Mouse (Mus musculus): ENCODE results near the gene Ccl26. TPM values are rescaled to one million over a fixed set of nuclear protein-coding genes. Genes with fewer than 3 reads are reported as not detected.

Gene Ccl26
- polyA plus RNA-seq, 1 experiment from 2014 or later: not detected

GRCm38 (mm10) chr5:135550910-135551309 is 12.5 kb downstream of the Ccl26 start:
- no peaks in the 10 kb centered on the region for H3K9me3 ChIP-seq (ENCODE audit: control insufficient read depth, low read length)
- 35% methylated on average over 3 of the region's 3 CpGs for WGBS
- H3K27ac ChIP-seq (ENCODE audit: low read depth, low read length): no peak overlapping the region
- no peak overlapping the region for H3K4me2 ChIP-seq (replicated peaks; ENCODE audit: low read depth, low read length)
- no peak for ATAC-seq (ENCODE audit: low FRiP score, low TSS enrichment)
- no peak overlapping the region for H3K9ac ChIP-seq (ENCODE audit: low read depth, low read length)
- H3K4me1 ChIP-seq (ENCODE audit: control insufficient read depth, insufficient read depth, low read length): 0 out of 2 replicates have a peak, but pooled peaks cover 2% of the 10 kb centered on the region
- H3K27me3 ChIP-seq (ENCODE audit: control insufficient read depth, insufficient read depth, low read length): no peaks in the 10 kb centered on the region
- H3K4me3 ChIP-seq (ENCODE audit: low read length): no peak overlapping the region
- H3K36me3 ChIP-seq (ENCODE audit: control insufficient read depth, insufficient read depth, low read length): no peaks in the 10 kb centered on the region

GRCm38 (mm10) chr5:135547990-135548389 is 15.4 kb downstream of the Ccl26 start:
- H3K9ac ChIP-seq (ENCODE audit: low read depth, low read length): no peak overlapping the region
- no peak overlapping the region for H3K4me2 ChIP-seq (replicated peaks; ENCODE audit: low read depth, low read length)
- no peaks in the 10 kb centered on the region for H3K9me3 ChIP-seq (ENCODE audit: control insufficient read depth, low read length)
- H3K36me3 ChIP-seq (ENCODE audit: control insufficient read depth, insufficient read depth, low read length): no peaks in the 10 kb centered on the region
- H3K27ac ChIP-seq (ENCODE audit: low read depth, low read length): no peak overlapping the region
- 64% methylated on average over 2 of the region's 2 CpGs for WGBS
- no peak for ATAC-seq (ENCODE audit: low FRiP score, low TSS enrichment)
- H3K4me1 ChIP-seq (ENCODE audit: control insufficient read depth, insufficient read depth, low read length): peaks cover 9% of the 10 kb centered on the region; the same call in 1 of the 2 replicates
- no peaks in the 10 kb centered on the region for H3K27me3 ChIP-seq (ENCODE audit: control insufficient read depth, insufficient read depth, low read length)
- no peak overlapping the region for H3K4me3 ChIP-seq (ENCODE audit: low read length)

GRCm38 (mm10) chr5:135544865-135545797 is 18.2 kb downstream of the Ccl26 start, which contains the start of gene Hip1:
Gene Hip1, minus strand, starts transcription at chr5:135545120.
- H3K4me1 ChIP-seq (ENCODE audit: control insufficient read depth, insufficient read depth, low read length): peaks cover 9% of the 10 kb centered on the region; the same call in 1 of the 2 replicates
- no peaks in the 10 kb centered on the region for H3K27me3 ChIP-seq (ENCODE audit: control insufficient read depth, insufficient read depth, low read length)
- H3K9me3 ChIP-seq (ENCODE audit: control insufficient read depth, low read length): no peaks in the 10 kb centered on the region
- peak within 1 kb of the TSS; percentile 82 for H3K4me3 ChIP-seq (ENCODE audit: low read length)
- H3K9ac ChIP-seq (ENCODE audit: low read depth, low read length): peak within 1 kb of the TSS; percentile 68
- ATAC-seq (ENCODE audit: low FRiP score, low TSS enrichment): peak; percentile 99
- peak within 1 kb of the TSS; percentile 94 for H3K4me2 ChIP-seq (replicated peaks; ENCODE audit: low read depth, low read length)
- H3K27ac ChIP-seq (ENCODE audit: low read depth, low read length): no peak within 1 kb of the TSS; the same call in 1 of the 2 replicates
- H3K36me3 ChIP-seq (ENCODE audit: control insufficient read depth, insufficient read depth, low read length): no peaks in the 10 kb centered on the region
- WGBS: under 1% methylated on average over 46 of the region's 46 CpGs

GRCm38 (mm10) chr5:135544032-135544558 is 19.3 kb downstream of the Ccl26 start:
- H3K27ac ChIP-seq (ENCODE audit: low read depth, low read length): no peak overlapping the region
- H3K4me1 ChIP-seq (ENCODE audit: control insufficient read depth, insufficient read depth, low read length): peaks cover 9% of the 10 kb centered on the region; the same call in 1 of the 2 replicates
- 6% methylated on average over 15 of the region's 15 CpGs for WGBS
- H3K9me3 ChIP-seq (ENCODE audit: control insufficient read depth, low read length): no peaks in the 10 kb centered on the region
- no peaks in the 10 kb centered on the region for H3K36me3 ChIP-seq (ENCODE audit: control insufficient read depth, insufficient read depth, low read length)
- peak overlapping the region; percentile 82 for H3K4me3 ChIP-seq (ENCODE audit: low read length)
- ATAC-seq (ENCODE audit: low FRiP score, low TSS enrichment): no peak
- peak overlapping the region; percentile 94 for H3K4me2 ChIP-seq (replicated peaks; ENCODE audit: low read depth, low read length)
- peak overlapping the region; percentile 68 for H3K9ac ChIP-seq (ENCODE audit: low read depth, low read length)
- no peaks in the 10 kb centered on the region for H3K27me3 ChIP-seq (ENCODE audit: control insufficient read depth, insufficient read depth, low read length)

GRCm38 (mm10) chr5:135537794-135538214 is 25.6 kb downstream of the Ccl26 start:
- ATAC-seq (ENCODE audit: low FRiP score, low TSS enrichment): no peak

GRCm38 (mm10) chr5:135537326-135537725 is 26.0 kb downstream of the Ccl26 start:
- WGBS: 71% methylated on average over 4 of the region's 4 CpGs
- Histone ChIP-seq H3K9ac (ENCODE audit: low read depth, low read length) (no peak overlapping the region), H3K9me3 (ENCODE audit: control insufficient read depth, low read length) (no peaks in the 10 kb centered on the region), H3K36me3 (ENCODE audit: control insufficient read depth, insufficient read depth, low read length) (no peaks in the 10 kb centered on the region), H3K27me3 (ENCODE audit: control insufficient read depth, insufficient read depth, low read length) (no peaks in the 10 kb centered on the region), H3K27ac (ENCODE audit: low read depth, low read length) (no peak overlapping the region), H3K4me3 (ENCODE audit: low read length) (no peak overlapping the region), H3K4me2 (replicated peaks; ENCODE audit: low read depth, low read length) (no peak overlapping the region), H3K4me1 (ENCODE audit: control insufficient read depth, insufficient read depth, low read length) (0 out of 2 replicates have a peak, but pooled peaks cover 6% of the 10 kb centered on the region)
- ATAC-seq (ENCODE audit: low FRiP score, low TSS enrichment): no peak

More at GRCm38 (mm10) chr5:135537794-135538214, 25.6 kb downstream of the Ccl26 start:
- no peaks in the 10 kb centered on the region for H3K9me3 ChIP-seq (ENCODE audit: control insufficient read depth, low read length)
- H3K4me3 ChIP-seq (ENCODE audit: low read length): no peak overlapping the region
- no peak overlapping the region for H3K4me2 ChIP-seq (replicated peaks; ENCODE audit: low read depth, low read length)
- no peaks in the 10 kb centered on the region for H3K36me3 ChIP-seq (ENCODE audit: control insufficient read depth, insufficient read depth, low read length)
- H3K27me3 ChIP-seq (ENCODE audit: control insufficient read depth, insufficient read depth, low read length): no peaks in the 10 kb centered on the region
- no peak overlapping the region for H3K27ac ChIP-seq (ENCODE audit: low read depth, low read length)
- 75% methylated on average over 10 of the region's 10 CpGs for WGBS
- 0 out of 2 replicates have a peak, but pooled peaks cover 6% of the 10 kb centered on the region for H3K4me1 ChIP-seq (ENCODE audit: control insufficient read depth, insufficient read depth, low read length)
- no peak overlapping the region for H3K9ac ChIP-seq (ENCODE audit: low read depth, low read length)

GRCm38 (mm10) chr5:135535867-135536266 is 27.5 kb downstream of the Ccl26 start:
- H3K27me3 ChIP-seq (ENCODE audit: control insufficient read depth, insufficient read depth, low read length): no peaks in the 10 kb centered on the region
- no peaks in the 10 kb centered on the region for H3K36me3 ChIP-seq (ENCODE audit: control insufficient read depth, insufficient read depth, low read length)
- 0 out of 2 replicates have a peak, but pooled peaks cover 6% of the 10 kb centered on the region for H3K4me1 ChIP-seq (ENCODE audit: control insufficient read depth, insufficient read depth, low read length)
- H3K4me3 ChIP-seq (ENCODE audit: low read length): no peak overlapping the region
- H3K9me3 ChIP-seq (ENCODE audit: control insufficient read depth, low read length): no peaks in the 10 kb centered on the region
- no peak overlapping the region for H3K9ac ChIP-seq (ENCODE audit: low read depth, low read length)
- no peak for ATAC-seq (ENCODE audit: low FRiP score, low TSS enrichment)
- H3K4me2 ChIP-seq (replicated peaks; ENCODE audit: low read depth, low read length): no peak overlapping the region
- H3K27ac ChIP-seq (ENCODE audit: low read depth, low read length): no peak overlapping the region

- Histone ChIP-seq H3K4me1 (ENCODE audit: control insufficient read depth, insufficient read depth, low read length) (0 out of 2 replicates have a peak, but pooled peaks cover 6% of the 10 kb centered on the region), H3K9ac (ENCODE audit: low read depth, low read length) (no peak overlapping the region), H3K27ac (ENCODE audit: low read depth, low read length) (no peak overlapping the region), H3K27me3 (ENCODE audit: control insufficient read depth, insufficient read depth, low read length) (no peaks in the 10 kb centered on the region), H3K4me2 (replicated peaks; ENCODE audit: low read depth, low read length) (no peak overlapping the region), H3K9me3 (ENCODE audit: control insufficient read depth, low read length) (no peaks in the 10 kb centered on the region), H3K4me3 (ENCODE audit: low read length) (no peak overlapping the region), H3K36me3 (ENCODE audit: control insufficient read depth, insufficient read depth, low read length) (no peaks in the 10 kb centered on the region)
- ATAC-seq (ENCODE audit: low FRiP score, low TSS enrichment): no peak
- 61% methylated on average over 10 of the region's 10 CpGs for WGBS
Observed at GRCm38 (mm10) chr5:135533431-135533830, 29.9 kb downstream of the Ccl26 start.

Measured in kidney, embryonic 14.5 days (tissue).